Mouse (Mus musculus): Measurements from ENCODE around the gene Kif1bp. TPM values are rescaled to one million over a fixed set of nuclear protein-coding genes. Genes with fewer than 3 reads are reported as not detected.

Gene Kif1bp
- polyA plus RNA-seq, 1 experiment from 2014 or later, result 21.7 TPM

- H3K27me3 ChIP-seq (replicated peaks; ENCODE audit: control insufficient read depth, insufficient read depth, low read length), result peaks cover 5% of the 10 kb centered on the region; the same call in 1 of the 2 replicates
- TF ChIP-seq CTCF (IDR thresholded peaks at IDR 0.05; ENCODE audit: low read depth), result no peak
- H3K4me2 ChIP-seq (replicated peaks; ENCODE audit: low read depth), result no peak overlapping the region
- no peaks in the 10 kb centered on the region for H3K36me3 ChIP-seq (ENCODE audit: control insufficient read depth, insufficient read depth)
- H3K4me3 ChIP-seq (ENCODE audit: low read depth, low read length), result no peak overlapping the region
- H3K9me3 ChIP-seq (ENCODE audit: control insufficient read depth), result no peaks in the 10 kb centered on the region
- no peak overlapping the region for H3K9ac ChIP-seq (ENCODE audit: low read depth, low read length)
- H3K27ac ChIP-seq (ENCODE audit: low read depth, low read length), result no peak overlapping the region
- no peak for ATAC-seq
- 81% methylated on average over 9 of the region's 9 CpGs for WGBS
- no peaks in the 10 kb centered on the region for H3K4me1 ChIP-seq (replicated peaks; ENCODE audit: control insufficient read depth, insufficient read depth, low read length)
These were observed 72.9 kb downstream of the Kif1bp start for GRCm38 (mm10) chr10:62505224-62505983.

DNA sequence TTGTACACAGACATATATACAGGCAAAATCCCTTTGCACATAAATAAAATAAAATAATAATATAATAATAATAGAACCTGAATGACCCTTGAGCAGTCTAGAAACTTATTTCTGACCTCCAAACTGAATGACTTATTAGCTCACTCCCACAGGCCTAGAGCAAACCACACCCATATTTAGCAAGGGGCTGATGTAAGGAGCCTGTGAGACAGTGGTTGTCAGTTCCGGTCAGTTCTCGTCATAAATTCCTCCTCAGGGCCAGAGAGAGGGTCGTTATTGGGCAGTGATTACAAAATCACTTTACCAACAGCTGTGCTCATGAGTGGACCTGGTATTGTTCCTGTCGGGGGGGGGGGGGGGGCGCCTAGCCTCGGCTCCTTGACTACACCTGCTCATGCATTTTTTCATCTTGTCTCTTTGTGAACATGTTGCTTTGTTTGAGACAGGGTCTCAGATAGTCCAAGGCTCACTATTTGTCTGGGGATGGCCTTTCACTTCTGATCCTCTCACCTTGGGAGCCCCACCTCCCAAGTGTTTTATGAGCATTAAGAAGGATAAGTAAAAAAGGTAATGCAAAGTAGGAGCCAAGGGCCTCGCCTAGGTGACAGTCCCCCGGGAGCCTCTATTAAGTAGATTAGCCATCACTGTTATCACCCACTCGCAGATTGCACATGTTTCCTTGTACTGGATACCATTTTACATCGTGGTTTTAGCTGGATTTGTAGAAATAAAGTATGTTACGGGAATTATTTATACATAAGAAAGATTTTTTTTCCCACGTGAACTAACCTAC, 74.2 kb downstream of the Kif1bp start:
- Histone ChIP-seq H3K27me3 (replicated peaks; ENCODE audit: control insufficient read depth, insufficient read depth, low read length) (peaks cover 5% of the 10 kb centered on the region; the same call in 1 of the 2 replicates), H3K9me3 (ENCODE audit: control insufficient read depth) (no peaks in the 10 kb centered on the region), H3K27ac (ENCODE audit: low read depth, low read length) (no peak overlapping the region), H3K4me3 (ENCODE audit: low read depth, low read length) (no peak overlapping the region), H3K4me1 (replicated peaks; ENCODE audit: control insufficient read depth, insufficient read depth, low read length) (no peaks in the 10 kb centered on the region), H3K9ac (ENCODE audit: low read depth, low read length) (no peak overlapping the region), H3K36me3 (ENCODE audit: control insufficient read depth, insufficient read depth) (no peaks in the 10 kb centered on the region), H3K4me2 (replicated peaks; ENCODE audit: low read depth) (no peak overlapping the region)
- no peak for ATAC-seq
- no peak for TF ChIP-seq CTCF (IDR thresholded peaks at IDR 0.05; ENCODE audit: low read depth)
- 41% methylated on average over 12 of the region's 12 CpGs for WGBS

- Histone ChIP-seq H3K27ac (ENCODE audit: low read depth, low read length) (no peak overlapping the region), H3K9ac (ENCODE audit: low read depth, low read length) (no peak overlapping the region), H3K9me3 (ENCODE audit: control insufficient read depth) (no peaks in the 10 kb centered on the region), H3K36me3 (ENCODE audit: control insufficient read depth, insufficient read depth) (no peaks in the 10 kb centered on the region), H3K4me1 (replicated peaks; ENCODE audit: control insufficient read depth, insufficient read depth, low read length) (no peaks in the 10 kb centered on the region), H3K4me2 (replicated peaks; ENCODE audit: low read depth) (no peak overlapping the region), H3K4me3 (ENCODE audit: low read depth, low read length) (no peak overlapping the region), H3K27me3 (replicated peaks; ENCODE audit: control insufficient read depth, insufficient read depth, low read length) (peaks cover 5% of the 10 kb centered on the region; the same call in 1 of the 2 replicates)
- WGBS, result 47% methylated on average over 4 of the region's 4 CpGs
- TF ChIP-seq CTCF (IDR thresholded peaks at IDR 0.05; ENCODE audit: low read depth), result no peak
- ATAC-seq, result no peak
These were observed 74.9 kb downstream of the Kif1bp start for GRCm38 (mm10) chr10:62503353-62503752.

DNA sequence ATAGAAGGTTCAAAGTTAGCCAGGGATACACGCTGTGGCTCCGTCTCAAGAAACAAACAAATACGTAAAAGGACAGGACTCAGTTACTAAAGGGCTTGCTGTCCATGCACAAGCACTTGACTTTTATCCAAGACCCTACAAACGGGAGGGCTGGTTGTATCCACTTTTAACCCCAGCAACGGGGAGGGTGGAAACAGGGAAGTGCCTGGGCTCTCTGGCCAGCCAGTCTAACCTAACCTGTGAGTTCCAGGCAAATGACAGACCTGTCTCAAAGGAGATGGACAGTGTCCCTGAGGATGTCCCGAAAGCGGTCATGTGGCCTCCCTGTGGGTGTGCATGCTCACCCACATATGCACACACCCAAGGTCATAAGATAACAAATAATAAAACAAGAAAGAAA, 76.3 kb downstream of the Kif1bp start:
- no peaks in the 10 kb centered on the region for H3K36me3 ChIP-seq (ENCODE audit: control insufficient read depth, insufficient read depth)
- H3K4me1 ChIP-seq (replicated peaks; ENCODE audit: control insufficient read depth, insufficient read depth, low read length), result no peaks in the 10 kb centered on the region
- no peak overlapping the region for H3K9ac ChIP-seq (ENCODE audit: low read depth, low read length)
- H3K4me3 ChIP-seq (ENCODE audit: low read depth, low read length), result no peak overlapping the region
- H3K4me2 ChIP-seq (replicated peaks; ENCODE audit: low read depth), result no peak overlapping the region
- WGBS, result 75% methylated on average over 7 of the region's 7 CpGs
- ATAC-seq, result no peak
- no peaks in the 10 kb centered on the region for H3K9me3 ChIP-seq (ENCODE audit: control insufficient read depth)
- no peak for TF ChIP-seq CTCF (IDR thresholded peaks at IDR 0.05; ENCODE audit: low read depth)
- peaks cover 5% of the 10 kb centered on the region; the same call in 1 of the 2 replicates for H3K27me3 ChIP-seq (replicated peaks; ENCODE audit: control insufficient read depth, insufficient read depth, low read length)
- H3K27ac ChIP-seq (ENCODE audit: low read depth, low read length), result no peak overlapping the region

GRCm38 (mm10) chr10:62500916-62501615, 77.2 kb downstream of the Kif1bp start:
- ATAC-seq, result no peak
- WGBS, result 86% methylated on average over 9 of the region's 9 CpGs
- H3K9me3 ChIP-seq (ENCODE audit: control insufficient read depth), result no peaks in the 10 kb centered on the region
- H3K4me1 ChIP-seq (replicated peaks; ENCODE audit: control insufficient read depth, insufficient read depth, low read length), result no peaks in the 10 kb centered on the region
- H3K36me3 ChIP-seq (ENCODE audit: control insufficient read depth, insufficient read depth), result no peaks in the 10 kb centered on the region
- no peak overlapping the region for H3K4me2 ChIP-seq (replicated peaks; ENCODE audit: low read depth)
- TF ChIP-seq CTCF (IDR thresholded peaks at IDR 0.05; ENCODE audit: low read depth), result no peak
- H3K9ac ChIP-seq (ENCODE audit: low read depth, low read length), result no peak overlapping the region
- H3K27ac ChIP-seq (ENCODE audit: low read depth, low read length), result no peak overlapping the region
- peaks cover 2% of the 10 kb centered on the region; the same call in 1 of the 2 replicates for H3K27me3 ChIP-seq (replicated peaks; ENCODE audit: control insufficient read depth, insufficient read depth, low read length)
- no peak overlapping the region for H3K4me3 ChIP-seq (ENCODE audit: low read depth, low read length)

All from intestine, postnatal 0 days (tissue).